Mouse (Mus musculus) kidney, postnatal 25 days (tissue): ENCODE measurements around the gene Asna1.

ENCODE experiments used
- DNase-seq, 2 experiments: peaks; one replicate each; pipeline ENCODE4 v3.0.0; 2021; ENCODE audit warnings: mixed read lengths in 2 of 2

The Asna1 gene

GRCm38 (mm10) chr8:85034764-85035163 is 9.7 kb upstream of the Asna1 start:
- DNase-seq: peak; percentile 89 to 91

- DNase-seq: peak; percentile 40 to 58
Observed at GRCm38 (mm10) chr8:85033867-85034266, 8.8 kb upstream of the Asna1 start.

GRCm38 (mm10) chr8:85032622-85033311 is 7.7 kb upstream of the Asna1 start:
- DNase-seq: peak; percentile 69 to 75

GRCm38 (mm10) chr8:85029271-85029670 is 4.2 kb upstream of the Asna1 start:
- peak in 1 of 2 experiments; percentile 46 for DNase-seq

GRCm38 (mm10) chr8:85027922-85028321 is 2.8 kb upstream of the Asna1 start:
- no peak for DNase-seq

GRCm38 (mm10) chr8:85027516-85027855 is 2.4 kb upstream of the Asna1 start:
- peak in 1 of 2 experiments; percentile 33 for DNase-seq

GRCm38 (mm10) chr8:85026670-85027515 is 1.8 kb upstream of the Asna1 start, which contains the start of gene Trir:
Gene Trir (plus strand): TSS chr8:85026823.
- DNase-seq: peak; percentile 98 to 99

- DNase-seq: peak in 1 of 2 experiments; percentile 32
Observed at GRCm38 (mm10) chr8:85023846-85024245, 1.2 kb downstream of the Asna1 start.

GRCm38 (mm10) chr8:85021514-85022055 is 3.5 kb downstream of the Asna1 start:
- DNase-seq: no peak

GRCm38 (mm10) chr8:85017209-85017608 is 7.9 kb downstream of the Asna1 start:
- DNase-seq: no peak

GRCm38 (mm10) chr8:85016724-85017123 is 8.4 kb downstream of the Asna1 start:
- DNase-seq: no peak

- no peak for DNase-seq
Observed at GRCm38 (mm10) chr8:85014431-85014830, 10.7 kb downstream of the Asna1 start, which contains the start of gene Best2. Gene Best2 (minus strand): TSS chr8:85014531.

- peak; percentile 85 to 87 for DNase-seq
Observed at GRCm38 (mm10) chr8:85013230-85013840, 11.7 kb downstream of the Asna1 start.

GRCm38 (mm10) chr8:85011242-85011641 is 13.8 kb downstream of the Asna1 start:
- no peak for DNase-seq

GRCm38 (mm10) chr8:85007686-85008085 is 17.4 kb downstream of the Asna1 start:
- DNase-seq: peak; percentile 43 to 50

- DNase-seq: peak; percentile 91 to 96
Observed at GRCm38 (mm10) chr8:84997649-84998295, 27.3 kb downstream of the Asna1 start.

- no peak for DNase-seq
Observed at GRCm38 (mm10) chr8:84996978-84997377, 28.1 kb downstream of the Asna1 start.

GRCm38 (mm10) chr8:84995680-84996079 is 29.4 kb downstream of the Asna1 start:
- no peak for DNase-seq

- DNase-seq: no peak
Observed at GRCm38 (mm10) chr8:84994375-84994774, 30.7 kb downstream of the Asna1 start.

- DNase-seq: peak; percentile 95 to 98
Observed at GRCm38 (mm10) chr8:84990836-84991235, 34.2 kb downstream of the Asna1 start.

- DNase-seq: peak; percentile 98 to 99
Observed at GRCm38 (mm10) chr8:84990349-84990748, 34.7 kb downstream of the Asna1 start, which contains the start of gene Hook2. Gene Hook2 (plus strand): TSS chr8:84990603.

- peak; percentile 94 to 97 for DNase-seq
Observed at GRCm38 (mm10) chr8:84989810-84990209, 35.3 kb downstream of the Asna1 start.
